Mouse (Mus musculus): ENCODE data around the gene Gm6583. TPM values are rescaled to one million over a fixed set of nuclear protein-coding genes. Genes with fewer than 3 reads are reported as not detected.

Gene Gm6583
- polyA plus RNA-seq, 1 experiment = not detected

DNA sequence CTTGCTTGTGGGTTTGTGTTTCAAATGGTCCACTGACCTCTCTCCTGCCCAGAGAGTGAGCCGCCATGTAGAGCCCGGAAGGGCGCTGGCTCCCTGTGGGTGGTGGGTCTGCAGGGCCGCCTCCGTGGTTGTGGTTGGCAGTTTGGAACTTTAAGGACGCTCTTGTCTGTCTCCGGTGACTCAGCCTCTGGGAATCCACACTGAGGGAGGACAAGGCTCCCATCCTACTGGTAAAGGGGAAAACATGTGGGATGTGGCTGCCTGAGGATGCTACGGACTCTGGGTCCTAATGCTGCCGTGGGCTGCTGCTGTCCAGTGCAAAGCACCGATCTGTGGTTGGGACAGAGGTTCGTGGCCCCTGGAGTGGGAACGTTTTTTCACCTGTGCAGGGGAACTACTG, 12.1 kb upstream of the Gm6583 start:
- no peak for TF ChIP-seq CTCF (IDR thresholded peaks at IDR 0.05; ENCODE audit: borderline replicate concordance, extremely low read depth, insufficient read depth, insufficient read length)
- no peak for TF ChIP-seq POLR2A (IDR thresholded peaks at IDR 0.05; ENCODE audit: borderline replicate concordance, extremely low read depth, insufficient read depth, insufficient read length, poor library complexity, severe bottlenecking)
- no peak for DNase-seq (ENCODE audit: low read depth)

- no peak for DNase-seq (ENCODE audit: low read depth)
- no peak for TF ChIP-seq CTCF (IDR thresholded peaks at IDR 0.05; ENCODE audit: borderline replicate concordance, extremely low read depth, insufficient read depth, insufficient read length)
- TF ChIP-seq POLR2A (IDR thresholded peaks at IDR 0.05; ENCODE audit: borderline replicate concordance, extremely low read depth, insufficient read depth, insufficient read length, poor library complexity, severe bottlenecking) = no peak
Measured at GRCm38 (mm10) chr5:112367338-112367737, 11.5 kb upstream of the Gm6583 start.

DNA sequence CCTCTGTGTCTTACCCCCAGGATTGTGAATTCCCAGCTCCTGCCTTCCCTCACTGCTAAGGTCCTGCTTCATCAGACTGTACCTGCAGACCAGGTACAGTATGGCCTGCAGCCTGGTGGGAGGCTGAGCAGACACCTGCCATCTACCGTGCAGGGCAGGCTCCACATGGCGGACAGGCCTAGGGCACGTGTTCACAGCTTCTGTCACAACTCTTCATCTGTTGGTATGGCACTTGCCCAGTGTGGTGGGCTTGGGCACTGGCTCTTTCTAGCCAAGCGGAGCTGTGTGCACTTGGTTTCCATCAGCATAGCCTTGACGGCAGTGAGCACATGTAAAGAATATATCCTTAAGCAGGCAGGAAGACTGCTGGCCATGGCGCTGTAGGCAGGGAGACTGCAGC, 11.0 kb upstream of the Gm6583 start:
- DNase-seq (ENCODE audit: low read depth) = no peak
- TF ChIP-seq POLR2A (IDR thresholded peaks at IDR 0.05; ENCODE audit: borderline replicate concordance, extremely low read depth, insufficient read depth, insufficient read length, poor library complexity, severe bottlenecking) = no peak
- TF ChIP-seq CTCF (IDR thresholded peaks at IDR 0.05; ENCODE audit: borderline replicate concordance, extremely low read depth, insufficient read depth, insufficient read length) = no peak

DNA sequence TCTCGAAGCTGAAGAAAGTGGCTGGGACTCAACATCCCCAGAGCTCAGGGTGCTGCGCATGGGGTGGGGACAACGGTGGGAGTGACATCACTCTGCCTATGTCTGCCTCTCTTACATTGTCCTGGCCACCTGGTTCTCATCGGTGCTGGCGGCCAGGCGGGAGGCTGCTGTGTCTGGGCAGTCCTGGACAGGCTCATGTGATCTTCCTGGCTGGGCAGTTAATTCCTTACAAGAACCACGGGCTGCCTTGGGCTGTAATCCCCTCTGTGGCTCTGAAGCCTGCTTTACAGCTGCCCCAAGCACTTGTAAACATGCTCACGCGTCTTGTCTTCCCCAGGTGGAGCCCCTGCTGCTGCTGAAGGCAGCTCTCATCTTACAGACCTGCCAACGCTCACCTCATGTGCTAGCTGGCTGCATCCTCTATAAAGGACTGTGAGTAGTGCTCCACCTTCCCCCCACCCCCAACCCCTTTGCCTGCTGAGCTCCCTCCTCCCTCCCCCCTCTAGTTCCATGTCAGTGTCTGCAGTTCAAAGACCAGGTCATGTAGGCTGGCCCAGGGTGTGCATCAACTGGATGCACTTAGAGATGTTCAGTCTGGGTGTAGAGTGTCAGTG, 8.5 kb upstream of the Gm6583 start:
- TF ChIP-seq POLR2A (IDR thresholded peaks at IDR 0.05; ENCODE audit: borderline replicate concordance, extremely low read depth, insufficient read depth, insufficient read length, poor library complexity, severe bottlenecking) = no peak
- no peak for TF ChIP-seq CTCF (IDR thresholded peaks at IDR 0.05; ENCODE audit: borderline replicate concordance, extremely low read depth, insufficient read depth, insufficient read length)
- no peak for DNase-seq (ENCODE audit: low read depth)

GRCm38 (mm10) chr5:112360077-112360476, 4.2 kb upstream of the Gm6583 start:
- TF ChIP-seq CTCF (IDR thresholded peaks at IDR 0.05; ENCODE audit: borderline replicate concordance, extremely low read depth, insufficient read depth, insufficient read length) (no peak), POLR2A (IDR thresholded peaks at IDR 0.05; ENCODE audit: borderline replicate concordance, extremely low read depth, insufficient read depth, insufficient read length, poor library complexity, severe bottlenecking) (no peak)
- no peak for DNase-seq (ENCODE audit: low read depth)

DNA sequence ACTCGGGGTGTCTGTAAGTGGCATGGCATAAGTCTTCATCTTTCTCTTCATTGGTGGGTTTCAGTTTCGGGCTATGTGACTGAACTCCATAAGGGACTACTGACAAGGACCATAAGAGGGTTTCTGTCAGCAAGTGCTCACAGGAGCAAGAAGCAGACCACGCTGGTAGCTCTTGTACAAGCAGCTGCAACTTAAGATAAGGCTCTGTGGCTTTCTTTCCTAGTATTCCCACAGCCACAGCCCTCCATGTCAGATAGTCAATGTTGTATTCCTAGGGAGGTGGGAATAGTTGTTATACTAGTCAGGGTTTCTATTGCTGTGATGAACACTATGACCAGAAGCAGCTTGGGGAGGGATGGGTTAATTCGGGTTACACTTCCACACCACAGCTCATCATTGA, 3.7 kb upstream of the Gm6583 start:
- DNase-seq (ENCODE audit: low read depth) = no peak
- TF ChIP-seq POLR2A (IDR thresholded peaks at IDR 0.05; ENCODE audit: borderline replicate concordance, extremely low read depth, insufficient read depth, insufficient read length, poor library complexity, severe bottlenecking) (no peak), CTCF (IDR thresholded peaks at IDR 0.05; ENCODE audit: borderline replicate concordance, extremely low read depth, insufficient read depth, insufficient read length) (no peak)

GRCm38 (mm10) chr5:112356322-112356721, 489 bp upstream of the Gm6583 start:
- TF ChIP-seq POLR2A (IDR thresholded peaks at IDR 0.05; ENCODE audit: borderline replicate concordance, extremely low read depth, insufficient read depth, insufficient read length, poor library complexity, severe bottlenecking) (no peak), CTCF (IDR thresholded peaks at IDR 0.05; ENCODE audit: borderline replicate concordance, extremely low read depth, insufficient read depth, insufficient read length) (no peak)
- DNase-seq (ENCODE audit: low read depth) = no peak

- no peak for TF ChIP-seq POLR2A (IDR thresholded peaks at IDR 0.05; ENCODE audit: borderline replicate concordance, extremely low read depth, insufficient read depth, insufficient read length, poor library complexity, severe bottlenecking)
- TF ChIP-seq CTCF (IDR thresholded peaks at IDR 0.05; ENCODE audit: borderline replicate concordance, extremely low read depth, insufficient read depth, insufficient read length) = no peak
- DNase-seq (ENCODE audit: low read depth) = no peak
Measured at GRCm38 (mm10) chr5:112355493-112355892, 340 bp downstream of the Gm6583 start.

DNA sequence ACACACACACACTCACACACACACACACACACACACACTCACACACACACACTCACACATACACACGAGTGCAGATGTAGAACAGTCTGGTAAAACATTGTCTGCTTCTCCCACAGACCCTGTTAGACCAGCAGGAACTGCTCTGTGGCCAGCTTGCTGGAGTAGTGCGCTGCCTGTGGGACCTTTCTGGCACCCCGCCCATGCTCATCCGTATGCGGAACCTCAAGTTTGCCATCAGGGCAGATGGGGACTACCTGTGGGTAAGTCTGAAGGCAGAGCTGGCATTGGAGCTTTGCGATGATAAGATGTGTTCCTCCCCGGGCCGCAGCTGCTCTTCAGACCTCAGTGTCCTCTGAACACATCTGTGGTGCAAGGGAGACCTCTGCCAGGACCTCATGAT, 6.7 kb downstream of the Gm6583 start:
- no peak for TF ChIP-seq POLR2A (IDR thresholded peaks at IDR 0.05; ENCODE audit: borderline replicate concordance, extremely low read depth, insufficient read depth, insufficient read length, poor library complexity, severe bottlenecking)
- no peak for TF ChIP-seq CTCF (IDR thresholded peaks at IDR 0.05; ENCODE audit: borderline replicate concordance, extremely low read depth, insufficient read depth, insufficient read length)
- DNase-seq (ENCODE audit: low read depth) = no peak

DNA sequence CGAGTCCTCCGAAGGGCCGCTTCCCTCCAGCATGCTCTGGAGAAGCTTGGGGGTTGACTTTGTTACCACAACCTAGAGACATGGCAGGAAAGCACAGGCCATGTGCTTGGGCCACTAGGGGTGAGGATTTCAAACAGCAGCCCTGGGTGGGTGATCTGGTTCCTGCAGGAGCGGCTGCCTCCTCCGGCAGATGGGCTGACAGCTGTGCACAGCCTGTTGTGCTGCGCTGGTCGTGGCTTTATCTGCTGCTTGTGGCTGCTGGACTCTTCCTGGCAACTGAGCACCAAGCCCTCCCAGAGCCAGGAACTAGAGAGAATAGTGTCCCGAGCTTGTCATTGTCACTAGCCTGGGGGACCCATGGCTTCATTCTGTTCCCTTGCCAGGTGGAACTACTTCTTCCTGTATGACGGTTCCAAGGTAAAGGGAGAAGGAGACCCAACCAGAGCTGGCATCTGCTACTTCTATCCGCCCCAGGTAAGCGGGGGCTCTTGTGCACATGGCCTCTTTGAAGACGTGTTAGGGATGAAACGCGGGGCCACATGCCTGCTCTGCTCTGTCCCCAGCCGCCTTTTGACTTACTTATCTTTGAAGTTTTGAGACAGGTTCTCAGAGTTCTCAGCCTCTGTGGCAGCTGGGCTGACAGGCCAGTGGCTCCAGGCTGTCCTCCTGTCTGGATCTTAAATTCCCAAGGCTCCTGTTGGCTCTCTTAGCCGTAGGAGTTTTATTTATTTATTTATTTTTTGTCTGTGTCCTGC, 9.4 kb downstream of the Gm6583 start:
- DNase-seq (ENCODE audit: low read depth) = no peak
- TF ChIP-seq POLR2A (IDR thresholded peaks at IDR 0.05; ENCODE audit: borderline replicate concordance, extremely low read depth, insufficient read depth, insufficient read length, poor library complexity, severe bottlenecking) (no peak), CTCF (IDR thresholded peaks at IDR 0.05; ENCODE audit: borderline replicate concordance, extremely low read depth, insufficient read depth, insufficient read length) (no peak)

- no peak for DNase-seq (ENCODE audit: low read depth)
- TF ChIP-seq CTCF (IDR thresholded peaks at IDR 0.05; ENCODE audit: borderline replicate concordance, extremely low read depth, insufficient read depth, insufficient read length) (no peak), POLR2A (IDR thresholded peaks at IDR 0.05; ENCODE audit: borderline replicate concordance, extremely low read depth, insufficient read depth, insufficient read length, poor library complexity, severe bottlenecking) (no peak)
Measured at GRCm38 (mm10) chr5:112344092-112344960, 11.5 kb downstream of the Gm6583 start.
